Mouse (Mus musculus) adrenal gland, postnatal 14 days (tissue): ENCODE results near the gene Zfp871. TPM values are rescaled to one million over a fixed set of nuclear protein-coding genes. Genes with fewer than 3 reads are reported as not detected.
"Not testable (repeated sequence)": the region's sequence is repeated elsewhere in the genome, so short reads cannot be mapped to it uniquely, and the experiment has no call there.

Experiments used
- DNase-seq: peaks from one replicate; pipeline ENCODE4 v3.0.0; 2021; ENCODE audit warnings: mixed read lengths
- total RNA-seq: library from RNA; stranded (reverse); gene quantifications from 2 replicates; pipeline ENCODE4 v1.2.3, GENCODE M21; 2021

Zfp871 gene
- total RNA-seq, 1 experiment from 2014 or later: 42.6 TPM

DNA sequence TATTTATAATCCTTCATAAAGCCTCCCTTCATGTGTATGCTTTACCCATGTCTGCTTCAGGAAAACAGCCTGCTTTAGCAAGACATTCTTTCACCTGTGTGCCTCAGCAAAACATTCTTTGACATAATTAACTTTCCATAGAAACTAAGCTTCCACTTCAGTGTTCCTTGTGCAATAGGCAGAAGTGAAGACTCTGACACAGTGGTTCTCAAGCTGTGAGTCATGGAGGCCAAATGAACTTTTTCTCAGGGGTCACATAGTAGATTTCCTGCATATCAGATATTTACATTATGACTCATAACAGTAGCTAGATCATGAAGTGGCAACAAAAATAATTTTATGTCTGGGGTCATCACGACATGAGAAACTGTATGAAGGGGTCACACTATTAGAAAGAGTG lies 49.7 kb downstream of the Zfp871 start:
- no peak for DNase-seq

- no peak for DNase-seq
Measured at GRCm38 (mm10) chr17:32729029-32729428, 59.1 kb downstream of the Zfp871 start.

- not testable (repeated sequence) for DNase-seq
Measured at GRCm38 (mm10) chr17:32726360-32726759, 61.7 kb downstream of the Zfp871 start.

- DNase-seq: no peak
Measured at GRCm38 (mm10) chr17:32722771-32723170, 65.3 kb downstream of the Zfp871 start.

DNA sequence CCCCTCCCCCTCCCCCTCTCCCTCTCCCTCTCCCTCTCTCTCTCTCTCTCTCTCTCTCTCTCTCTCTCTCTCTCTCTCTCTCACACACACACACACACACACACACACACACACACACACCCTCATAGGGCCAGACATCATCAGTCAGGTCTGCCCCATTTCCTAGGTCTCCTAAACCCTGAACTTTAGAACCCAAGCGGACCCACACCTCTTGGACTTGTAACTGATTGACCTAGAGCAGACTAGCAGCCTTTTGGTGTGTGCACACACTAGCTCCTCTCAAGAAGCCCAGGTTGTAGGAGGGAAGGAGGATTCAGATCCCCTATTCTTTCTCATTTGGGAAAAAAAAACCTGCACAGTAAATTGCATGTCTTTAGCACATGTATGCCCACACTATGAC lies 65.9 kb downstream of the Zfp871 start:
- DNase-seq: not testable (repeated sequence)

Other genes starting within 250 kb of the Zfp871 start
- gene Cyp4f37, start 167.0 kb downstream of the Zfp871 start, total RNA-seq: not detected in 2 replicates
- gene Cyp4f40, start 129.4 kb downstream of the Zfp871 start, total RNA-seq: not detected in 2 replicates
- 2.1 and 15.6 TPM in 2 replicates for gene Cyp4f15, start 102.7 kb downstream of the Zfp871 start, total RNA-seq
- 0.44 and 0.75 TPM in 2 replicates for gene Zfp811, start 21.6 kb upstream of the Zfp871 start, total RNA-seq
- gene Zfp799, start 42.0 kb upstream of the Zfp871 start, total RNA-seq: 9.1 and 12.7 TPM in 2 replicates
- gene Zfp870, start 103.4 kb upstream of the Zfp871 start, total RNA-seq: 7.8 and 11.3 TPM in 2 replicates
- gene Cyp4f14, start 129.1 kb upstream of the Zfp871 start, total RNA-seq: 2.0 and 10.2 TPM in 2 replicates
- gene Cyp4f13, start 159.1 kb upstream of the Zfp871 start, total RNA-seq: 46.2 and 51.9 TPM in 2 replicates
- 3.7 and 4.4 TPM in 2 replicates for gene Zfp472, start 177.5 kb upstream of the Zfp871 start, total RNA-seq
- gene Zfp952, start 204.8 kb upstream of the Zfp871 start, total RNA-seq: 8.5 and 10.0 TPM in 2 replicates
- 6.3 and 8.5 TPM in 2 replicates for gene Zfp763, start 245.1 kb upstream of the Zfp871 start, total RNA-seq